Mouse (Mus musculus): Measurements from ENCODE around the gene Arsb.

Gene Arsb

DNA sequence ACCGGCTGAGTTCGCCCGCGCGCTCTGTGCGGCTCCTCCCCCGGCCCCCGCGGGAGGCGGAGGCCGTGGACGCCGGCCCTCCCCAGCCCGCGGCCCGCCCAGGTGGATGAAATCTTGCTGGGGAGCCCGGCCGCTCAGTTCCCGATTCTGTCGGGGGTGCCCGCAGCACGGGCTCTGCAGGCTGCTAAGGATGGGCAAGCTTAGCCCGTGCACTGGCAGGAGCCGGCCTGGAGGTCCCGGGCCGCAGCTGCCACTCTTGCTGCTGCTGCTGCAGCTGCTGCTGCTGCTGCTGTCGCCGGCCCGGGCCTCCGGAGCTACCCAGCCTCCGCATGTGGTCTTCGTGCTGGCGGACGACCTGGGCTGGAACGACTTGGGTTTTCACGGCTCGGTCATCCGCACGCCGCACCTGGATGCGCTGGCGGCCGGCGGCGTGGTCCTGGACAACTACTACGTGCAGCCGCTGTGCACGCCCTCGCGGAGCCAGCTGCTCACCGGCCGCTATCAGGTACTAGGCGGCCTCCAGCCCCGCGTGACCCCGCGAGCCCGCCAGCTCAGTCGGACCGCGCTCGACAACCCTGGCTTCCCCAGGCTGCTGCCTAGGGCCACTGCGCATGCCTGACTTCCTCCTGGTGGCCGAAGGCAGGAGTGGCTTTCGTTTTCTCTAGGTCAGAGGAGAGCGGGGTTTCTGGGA lies at the start of gene Arsb:
TSS of gene Arsb (plus strand) at position 43 of the 691 bp plus-strand sequence.
- peak; percentile 92 for DNase-seq

DNA sequence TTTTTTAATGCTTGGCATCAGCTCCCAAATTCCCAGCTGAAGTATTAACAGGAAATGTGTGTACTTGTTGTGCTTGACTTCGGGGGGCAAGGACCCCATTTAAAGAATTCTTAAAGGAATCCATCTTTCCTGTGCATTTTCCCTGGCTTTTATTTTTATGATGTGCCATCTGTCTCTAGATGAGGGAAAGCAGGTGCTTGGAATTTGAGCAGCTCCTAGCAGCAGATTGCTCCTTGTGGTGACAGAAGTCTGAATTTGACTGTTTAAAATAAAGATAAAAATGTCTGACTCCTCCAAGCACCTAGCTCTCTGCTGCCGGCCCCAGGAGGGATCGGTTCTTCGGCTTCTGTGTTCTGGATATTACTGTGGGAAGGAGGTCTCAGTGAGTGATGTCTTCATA lies 49.5 kb upstream of the Arsb start:
- DNase-seq = no peak

GRCm38 (mm10) chr13:93723455-93723854 lies 48.0 kb upstream of the Arsb start:
- DNase-seq = no peak

DNA sequence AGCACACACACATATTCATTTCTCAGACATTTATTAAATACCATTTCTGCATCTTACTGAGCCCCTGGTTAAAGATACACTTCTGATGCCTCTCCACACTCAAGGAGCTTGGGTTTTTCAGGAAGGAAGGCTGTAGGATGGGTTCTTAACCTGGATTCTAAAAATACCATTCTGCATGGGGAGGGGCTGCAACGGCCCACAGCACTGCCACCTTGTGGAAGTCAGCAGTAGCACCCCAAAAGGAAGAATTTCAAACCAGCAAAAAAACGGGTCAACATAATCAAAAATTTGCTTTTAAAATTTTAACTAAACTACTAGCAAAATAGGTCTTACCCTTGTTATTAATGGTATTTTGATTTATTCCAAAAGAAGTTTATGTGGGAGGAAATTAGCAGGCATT lies 47.2 kb upstream of the Arsb start:
- peak; percentile 66 to 69 for DNase-seq

DNA sequence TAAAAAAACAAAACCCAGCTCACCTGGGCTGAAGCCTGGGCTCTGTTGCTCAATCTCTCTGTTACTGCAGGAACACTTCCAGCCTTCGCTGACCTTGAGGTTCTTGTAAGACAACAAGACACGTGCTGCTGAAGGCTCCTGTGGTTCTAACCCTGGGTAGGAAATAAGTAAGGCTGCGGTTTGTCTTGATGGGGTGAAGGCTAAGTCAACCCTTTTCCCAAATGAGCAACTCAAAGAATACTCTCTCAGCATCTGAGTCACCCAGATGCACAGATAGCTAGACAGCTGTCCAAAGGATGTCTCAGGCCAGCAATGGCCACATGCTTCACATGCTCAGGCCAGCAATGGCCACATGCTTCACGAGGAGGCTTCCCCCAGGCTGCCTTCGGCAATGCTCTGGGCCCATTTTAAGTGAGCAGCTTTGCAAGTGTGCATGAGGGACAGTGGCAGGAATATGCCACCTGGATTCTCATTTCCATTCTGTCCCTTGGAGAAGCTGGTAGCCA lies 36.2 kb upstream of the Arsb start:
- DNase-seq = no peak

DNA sequence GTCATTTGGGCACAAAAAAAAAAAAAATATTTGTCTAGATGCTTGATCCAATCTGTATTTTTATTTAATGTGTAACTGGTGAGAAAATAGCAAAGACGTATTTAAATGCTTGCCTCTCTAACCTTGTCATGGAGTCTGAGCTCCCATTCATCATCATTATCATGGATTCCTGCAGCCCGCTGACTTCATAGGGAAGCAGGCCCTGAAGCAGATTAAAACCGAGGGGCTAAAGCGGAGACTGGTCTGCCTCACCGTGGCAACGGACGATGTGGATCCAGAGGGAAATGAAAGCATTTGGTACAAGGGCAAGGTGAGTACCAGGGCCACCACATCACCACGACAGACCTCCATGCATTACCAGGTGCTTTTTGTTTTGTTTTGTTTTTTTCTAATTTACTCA lies 27.3 kb upstream of the Arsb start:
- no peak for DNase-seq

GRCm38 (mm10) chr13:93752597-93753400 lies 18.6 kb upstream of the Arsb start:
- no peak for DNase-seq

DNA sequence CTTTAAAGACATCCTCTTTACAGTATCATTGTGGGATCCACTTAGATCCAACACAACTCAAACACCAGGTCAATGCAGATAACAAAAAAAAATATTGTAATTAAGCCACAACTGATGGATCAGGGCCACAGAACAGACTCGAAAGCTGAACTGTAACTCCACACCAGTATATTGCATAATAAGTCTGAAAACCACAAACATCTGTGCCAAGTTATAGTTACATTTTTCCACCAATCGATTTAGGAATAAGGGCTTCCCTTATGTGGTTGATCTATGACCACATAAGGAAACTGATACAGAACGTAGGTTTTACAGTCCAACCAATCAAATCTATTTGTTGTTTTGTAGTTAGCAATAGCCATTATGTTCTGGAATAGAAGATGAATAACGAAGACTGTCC lies 16.3 kb upstream of the Arsb start:
- DNase-seq = no peak

DNA sequence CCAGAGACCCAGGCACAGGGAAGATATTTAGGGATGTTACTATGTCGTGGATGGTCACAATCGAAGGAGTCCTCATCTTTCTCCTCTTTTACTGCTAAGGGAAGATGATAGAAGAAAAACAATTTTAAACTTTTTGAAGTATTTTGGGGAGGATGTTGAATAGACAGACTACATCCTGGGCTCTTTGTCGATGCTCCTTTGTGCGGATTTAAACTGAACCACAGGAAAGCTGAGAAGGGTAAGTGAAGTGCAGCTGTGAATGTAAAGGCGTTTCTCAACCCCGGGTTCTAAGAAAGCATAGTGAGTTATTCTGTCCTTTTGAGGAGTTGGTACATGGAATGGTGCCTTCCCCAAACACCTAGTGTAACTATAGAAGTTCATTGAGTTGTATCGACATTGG lies 14.8 kb upstream of the Arsb start:
- no peak for DNase-seq

DNA sequence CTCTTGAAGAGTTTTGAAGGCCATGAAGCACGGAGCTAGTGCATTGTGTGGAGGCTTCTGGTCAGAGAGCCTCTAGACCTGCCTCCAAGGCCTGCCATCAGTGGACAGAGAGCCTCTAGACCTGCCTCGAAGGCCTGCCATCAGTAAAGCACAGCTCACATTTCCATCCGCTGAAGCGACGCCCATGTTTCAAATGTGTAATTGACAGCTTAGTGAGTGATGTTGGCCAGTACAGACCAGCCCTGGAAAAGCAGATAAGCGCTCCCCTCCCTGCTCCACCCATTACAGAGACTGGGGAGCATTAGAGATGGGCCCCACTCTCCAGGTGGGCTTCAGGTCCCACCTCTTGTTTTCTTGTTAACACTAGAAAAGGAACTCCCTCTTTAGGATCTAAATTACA lies 13.9 kb upstream of the Arsb start:
- DNase-seq = no peak

DNA sequence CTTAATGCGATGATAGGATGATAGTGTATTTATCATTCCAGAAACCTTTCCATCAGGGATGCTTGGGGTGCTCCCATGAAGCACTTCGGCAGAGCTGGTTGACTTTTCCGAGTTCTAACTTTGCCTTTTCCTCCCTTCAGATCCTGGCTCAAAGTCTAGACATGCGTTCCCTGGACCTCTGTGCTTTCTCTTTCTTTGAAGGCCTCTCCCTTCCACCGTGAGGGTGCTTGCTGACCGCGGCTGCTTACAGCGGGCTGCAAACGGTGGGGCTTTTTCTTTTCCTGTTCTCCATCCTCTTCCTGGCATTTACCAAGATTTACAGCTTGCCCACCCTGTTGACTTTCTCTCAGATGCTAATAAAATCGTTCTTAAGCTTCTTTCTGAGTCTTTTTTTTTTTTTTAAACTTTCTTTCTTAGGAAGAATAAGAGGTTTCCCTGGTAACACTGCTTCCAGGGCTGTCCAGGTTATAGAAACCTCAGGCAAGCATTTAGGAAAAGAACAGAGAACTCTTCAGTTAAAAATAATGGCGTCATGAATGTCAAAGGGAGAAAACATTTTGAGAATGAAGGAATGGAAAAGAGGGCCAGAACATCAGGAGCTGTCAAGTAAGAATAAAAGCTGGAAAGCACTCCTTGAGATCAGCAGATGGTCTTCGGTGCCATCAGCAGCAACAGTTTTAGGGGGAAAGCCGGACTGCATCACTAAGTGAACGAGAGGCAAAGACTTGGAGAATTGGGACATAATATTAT lies 13.1 kb upstream of the Arsb start:
- DNase-seq = no peak

GRCm38 (mm10) chr13:93761831-93762230 lies 9.6 kb upstream of the Arsb start:
- no peak for DNase-seq

DNA sequence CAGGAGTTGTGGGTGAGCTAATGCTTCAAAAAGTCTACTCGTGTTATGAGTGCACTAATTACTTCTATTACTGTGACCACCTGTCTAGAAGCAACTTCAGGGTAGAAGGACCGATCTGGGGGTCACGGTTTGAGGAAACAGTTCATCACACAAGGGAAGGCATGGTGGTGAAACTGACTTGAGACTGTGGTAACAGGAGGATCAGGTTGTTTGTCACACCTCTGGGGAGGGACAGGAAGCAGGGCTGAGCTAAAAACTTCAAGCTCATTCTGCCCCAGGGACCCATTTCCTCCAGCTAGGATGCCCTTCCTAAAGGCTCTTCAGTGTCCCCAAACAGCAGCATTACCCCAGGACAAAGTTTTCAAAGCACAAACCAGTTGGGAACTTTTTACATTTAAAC lies 8.6 kb upstream of the Arsb start:
- DNase-seq = no peak

- no peak for DNase-seq
These were observed 7.0 kb upstream of the Arsb start for GRCm38 (mm10) chr13:93764321-93764973.

GRCm38 (mm10) chr13:93771031-93771587 lies 321 bp upstream of the Arsb start:
- no peak for DNase-seq

- no peak for DNase-seq
These were observed 828 bp downstream of the Arsb start for GRCm38 (mm10) chr13:93772279-93772636.

GRCm38 (mm10) chr13:93772861-93773260 lies 1.4 kb downstream of the Arsb start:
- DNase-seq = no peak

DNA sequence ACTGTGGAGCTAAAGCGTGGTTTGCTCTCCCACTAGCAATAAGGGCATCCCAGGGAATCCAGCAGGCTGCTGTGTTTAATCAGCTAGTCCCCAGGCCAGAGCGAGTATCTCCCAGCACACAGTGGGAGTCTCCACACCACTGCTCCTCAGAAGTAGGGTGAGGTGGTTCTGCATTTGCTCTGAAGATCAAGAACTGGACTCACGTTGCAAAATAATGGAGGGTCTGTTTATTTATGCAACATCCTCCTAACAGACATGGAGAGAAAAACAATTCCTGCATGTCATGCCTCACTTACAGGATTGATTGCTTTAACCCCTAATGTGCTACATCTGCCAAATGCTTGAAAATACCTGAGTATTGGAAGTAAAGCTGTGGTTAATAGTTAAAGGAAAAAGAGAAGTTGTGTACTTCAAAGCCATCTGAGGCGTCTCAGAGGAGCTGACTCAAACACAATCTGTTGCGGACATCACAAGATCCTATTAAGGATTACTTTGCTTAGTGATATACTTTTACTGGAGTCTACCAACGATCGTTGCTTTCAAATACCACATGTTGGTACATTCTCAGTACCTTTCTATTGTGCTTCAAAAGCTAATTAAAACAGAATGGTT lies 2.4 kb downstream of the Arsb start:
- DNase-seq = no peak

DNA sequence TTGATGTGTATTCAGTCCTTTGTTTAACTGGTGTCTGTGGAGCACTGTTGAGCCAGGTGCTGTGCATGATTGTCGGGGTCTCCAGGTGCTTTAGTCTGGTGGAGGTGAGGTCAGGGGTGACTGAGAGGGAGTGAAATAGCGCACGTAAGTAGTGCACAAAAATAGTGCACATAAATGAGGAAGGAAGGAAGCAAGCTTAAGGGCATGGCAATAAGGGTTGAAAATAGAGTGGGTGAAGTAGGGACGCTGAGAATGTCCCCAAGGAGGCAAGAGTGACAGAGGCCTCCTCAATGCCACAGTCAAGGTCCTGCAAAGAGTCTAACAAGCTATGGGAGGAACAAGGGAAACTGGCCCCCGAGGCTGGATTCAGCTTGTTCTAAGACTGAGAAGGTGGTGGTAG lies 11.4 kb downstream of the Arsb start:
- DNase-seq = no peak

DNA sequence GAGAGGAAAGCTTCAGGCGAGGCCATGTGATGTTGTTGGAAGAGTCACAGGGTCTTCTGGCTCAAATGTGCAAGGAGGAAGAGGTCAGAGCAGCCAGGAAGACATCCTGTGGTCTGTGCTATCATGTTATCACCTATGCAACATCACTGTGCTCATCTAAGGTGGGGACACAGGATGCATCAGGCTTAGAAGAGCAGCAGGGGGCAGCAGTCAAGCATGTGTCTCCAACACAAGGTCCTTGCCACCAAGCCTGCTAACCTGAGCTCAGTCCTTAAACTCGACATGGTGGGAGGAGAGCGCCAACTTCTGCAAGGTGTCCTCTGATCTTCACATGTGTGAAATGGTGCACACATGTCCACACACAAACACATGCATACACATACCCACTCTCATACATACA lies 13.9 kb downstream of the Arsb start:
- DNase-seq = peak; percentile 55 to 63

DNA sequence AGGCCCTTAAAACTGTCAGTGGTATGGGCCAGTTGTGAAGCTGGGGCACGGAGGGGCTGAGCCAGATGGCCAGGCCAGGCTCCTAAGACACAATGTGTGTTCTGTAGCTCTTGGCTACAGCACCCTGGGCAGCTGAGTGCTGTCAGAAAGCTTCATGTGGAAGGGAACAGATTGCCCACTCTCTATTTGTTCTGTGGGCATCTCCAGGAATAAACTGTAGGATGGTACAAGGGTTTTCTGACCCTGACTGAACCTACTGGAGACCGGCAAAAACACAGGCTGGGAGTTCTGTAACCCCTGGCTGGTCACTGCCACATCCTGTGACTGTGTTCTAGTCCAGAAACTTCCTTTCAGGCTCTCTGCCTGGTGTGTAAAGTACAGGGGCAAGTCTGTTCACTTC lies 14.6 kb downstream of the Arsb start:
- peak; percentile 65 to 76 for DNase-seq

GRCm38 (mm10) chr13:93787647-93788046 lies 16.2 kb downstream of the Arsb start:
- peak; percentile 89 to 90 for DNase-seq

Measured in cerebellum, postnatal 14 days (tissue).